Mouse (Mus musculus) granulocyte monocyte progenitor cell, adult 5-6 weeks (primary cell): ENCODE data around the gene Gm28036. TPM values are rescaled to one million over a fixed set of nuclear protein-coding genes. Genes with fewer than 3 reads are reported as not detected.
"Not testable (repeated sequence)": the region's sequence is repeated elsewhere in the genome, so short reads cannot be mapped to it uniquely, and the experiment has no call there.

Source experiments
- ATAC-seq: replicated peaks from 2 replicates; pipeline ENCODE4 v1.8.0; 2016; ENCODE audit warnings: mild to moderate bottlenecking, moderate TSS enrichment, inconsistent platforms; ENCODE audit not compliant: poor library complexity, severe bottlenecking
- total RNA-seq, 2 experiments: library from RNA; stranded (forward) in 1 of 2; stranded (reverse) in 1 of 2; fragments of 200-712, 200-1000 nt in 1 of 2; fragments of >200 nt in 1 of 2; fragmentation: Nextera tagmentation in 1 of 2; gene quantifications; 2 replicates each; pipeline ENCODE4 v1.2.3; 2014 to 2017

The Gm28036 gene
- total RNA-seq (2014; fragmentation: Nextera tagmentation) (11.6 and 29.4 TPM in 2 replicates), total RNA-seq (2017) (27.0 and 32.3 TPM in 2 replicates)

- ATAC-seq = no peak
Measured at GRCm38 (mm10) chr2:156126992-156127391, at the start of gene Gm28036. Gene Gm28036 (minus strand): TSS chr2:156127092.

- ATAC-seq = no peak
Measured at GRCm38 (mm10) chr2:156166557-156166956, 39.7 kb upstream of the Gm28036 start.

GRCm38 (mm10) chr2:156165478-156165877, 38.6 kb upstream of the Gm28036 start:
- 0 out of 2 replicates have a peak, but pooled peaks have one; percentile 22 for ATAC-seq

GRCm38 (mm10) chr2:156151538-156151937, 24.6 kb upstream of the Gm28036 start:
- ATAC-seq = no peak

- ATAC-seq = no peak
Measured at GRCm38 (mm10) chr2:156147316-156147915, 20.5 kb upstream of the Gm28036 start.

- no peak for ATAC-seq
Measured at GRCm38 (mm10) chr2:156146272-156146989, 19.5 kb upstream of the Gm28036 start.

- ATAC-seq = no peak
Measured at GRCm38 (mm10) chr2:156145486-156146130, 18.7 kb upstream of the Gm28036 start.

GRCm38 (mm10) chr2:156143953-156144724, 17.2 kb upstream of the Gm28036 start, which contains the start of the genes Romo1 and Nfs1:
Gene Romo1 (plus strand): TSS chr2:156144039.
Gene Nfs1 (minus strand): TSS chr2:156144186.
- ATAC-seq = peak; percentile 95

GRCm38 (mm10) chr2:156143367-156143766, 16.5 kb upstream of the Gm28036 start:
- ATAC-seq = peak; percentile 1; the same call in 1 of the 2 replicates

GRCm38 (mm10) chr2:156142820-156143219, 15.9 kb upstream of the Gm28036 start:
- ATAC-seq = no peak

GRCm38 (mm10) chr2:156135695-156136094, 8.8 kb upstream of the Gm28036 start:
- no peak for ATAC-seq

- no peak for ATAC-seq
Measured at GRCm38 (mm10) chr2:156134161-156134560, 7.3 kb upstream of the Gm28036 start.

GRCm38 (mm10) chr2:156123731-156124130, 3.2 kb downstream of the Gm28036 start:
- ATAC-seq = no peak

- no peak for ATAC-seq
Measured at GRCm38 (mm10) chr2:156119566-156119965, 7.3 kb downstream of the Gm28036 start.

GRCm38 (mm10) chr2:156112080-156112423, 14.8 kb downstream of the Gm28036 start:
- ATAC-seq = not testable (repeated sequence)

- ATAC-seq = peak; percentile 97
Measured at GRCm38 (mm10) chr2:156111358-156112079, 15.4 kb downstream of the Gm28036 start, which contains the start of the genes Cpne1 and Rbm12. Gene Cpne1 (minus strand): TSS chr2:156111965. Gene Rbm12 (minus strand): TSS chr2:156111978.

GRCm38 (mm10) chr2:156110627-156111357, 16.1 kb downstream of the Gm28036 start:
- peak; percentile 33 for ATAC-seq

- no peak for ATAC-seq
Measured at GRCm38 (mm10) chr2:156091926-156092325, 35.0 kb downstream of the Gm28036 start.

GRCm38 (mm10) chr2:156089799-156090198, 37.1 kb downstream of the Gm28036 start:
- ATAC-seq = no peak
